Mouse (Mus musculus): ENCODE results near the gene Dgcr8.

DNA sequence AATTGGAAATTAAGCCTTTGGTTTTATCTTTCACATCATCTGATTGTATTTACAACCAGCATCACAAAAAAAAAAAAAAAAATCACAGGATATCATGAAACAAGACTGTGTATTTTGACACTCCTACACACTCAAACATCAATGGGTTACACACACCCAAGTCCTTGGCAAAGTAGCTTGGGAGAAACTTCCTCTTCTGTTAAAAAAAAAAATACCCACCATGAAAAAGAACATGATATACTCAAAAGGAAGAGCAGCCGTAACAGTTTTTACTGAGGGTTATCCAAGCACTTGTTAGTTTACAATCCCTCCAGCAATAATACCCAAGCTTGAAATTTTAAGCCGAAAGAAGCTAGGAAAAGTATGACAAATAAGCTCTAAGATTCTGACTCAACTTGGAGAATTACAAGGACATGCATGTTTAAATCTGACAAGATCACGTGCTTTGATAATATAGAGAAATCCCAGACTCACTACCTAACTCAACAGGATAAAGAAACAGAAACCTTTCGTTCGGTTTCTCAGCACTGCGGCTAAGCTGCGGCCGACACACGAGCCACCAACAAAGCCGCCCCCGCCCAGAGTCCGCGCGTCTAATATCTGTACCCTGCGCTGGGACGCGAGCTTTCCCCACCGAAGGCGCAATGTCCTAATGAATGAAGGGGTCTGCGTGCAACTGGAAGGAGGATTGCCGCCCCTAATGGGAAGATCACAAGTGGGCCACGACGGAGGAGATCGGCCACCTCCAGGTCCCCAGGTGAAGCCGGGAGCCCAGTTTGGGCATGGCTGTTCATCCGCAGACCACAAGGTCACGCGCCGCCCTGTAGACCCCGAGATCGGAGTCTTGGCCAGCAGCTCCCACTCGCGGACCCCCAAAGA is 41.3 kb downstream of the Dgcr8 start:
- TF ChIP-seq POLR2A (IDR thresholded peaks at IDR 0.05; ENCODE audit: borderline replicate concordance, insufficient read depth, low read length): no peak
- TF ChIP-seq CTCF (IDR thresholded peaks at IDR 0.05; ENCODE audit: borderline replicate concordance, insufficient read depth, low read depth, low read length): no peak
